Mouse (Mus musculus) midbrain, embryonic 10.5 days (tissue): ENCODE results near the gene Pfas. TPM values are rescaled to one million over a fixed set of nuclear protein-coding genes. Genes with fewer than 3 reads are reported as not detected.
A peak's percentile ranks its signal among the peaks of the same experiment; 100 is the strongest.
"Not testable (repeated sequence)": the region's sequence is repeated elsewhere in the genome, so short reads cannot be mapped to it uniquely, and the experiment has no call there.

Source experiments
- DNase-seq: peaks from one replicate; pipeline ENCODE4 v3.0.0-alpha.2; 2017; ENCODE audit warnings: low spot score
- H3K27ac ChIP-seq: fragments of 300-500 bp; sonication (generic); replicated peaks from 2 replicates; pipeline ENCODE4 v1.5.1; 2016; ENCODE audit warnings: mild to moderate bottlenecking
- H3K27me3 ChIP-seq: fragments of 300-500 bp; sonication (generic); 2 replicates; pipeline ENCODE4 v1.6.1; 2016; ENCODE audit warnings: low read depth, mild to moderate bottlenecking; ENCODE audit not compliant: poor library complexity, severe bottlenecking
- H3K36me3 ChIP-seq: fragments of 300-500 bp; sonication (generic); 2 replicates; pipeline ENCODE4 v1.6.1; 2016; ENCODE audit warnings: mild to moderate bottlenecking, moderate library complexity
- H3K4me1 ChIP-seq: fragments of 300-500 bp; sonication (generic); 2 replicates; pipeline ENCODE4 v1.6.1; 2016
- H3K4me3 ChIP-seq: fragments of 300-500 bp; sonication (generic); 2 replicates; pipeline ENCODE4 v1.5.1; 2016; ENCODE audit warnings: mild to moderate bottlenecking, moderate library complexity
- H3K9me3 ChIP-seq: fragments of 300-500 bp; sonication (generic); replicated peaks from 2 replicates; pipeline ENCODE4 v1.6.1; 2016; ENCODE audit warnings: mild to moderate bottlenecking
- WGBS: fragments of 180-500 bp; shearing (Covaris S2); methylation state at CpG from one replicate; pipeline ENCODE4 v1.1.7; 2016; 5-methylcytosine and 5-hydroxymethylcytosine counted together
- polyA plus RNA-seq: library from polyadenylated mRNA; unstranded; fragments of >200 nt; fragmentation: Nextera tagmentation; extraction: Ambion mirVana; gene quantifications from 2 replicates; pipeline ENCODE4 v1.2.1, GENCODE M21; 2016

The Pfas gene
- polyA plus RNA-seq, 1 experiment from 2014 or later = 59.2 TPM

DNA sequence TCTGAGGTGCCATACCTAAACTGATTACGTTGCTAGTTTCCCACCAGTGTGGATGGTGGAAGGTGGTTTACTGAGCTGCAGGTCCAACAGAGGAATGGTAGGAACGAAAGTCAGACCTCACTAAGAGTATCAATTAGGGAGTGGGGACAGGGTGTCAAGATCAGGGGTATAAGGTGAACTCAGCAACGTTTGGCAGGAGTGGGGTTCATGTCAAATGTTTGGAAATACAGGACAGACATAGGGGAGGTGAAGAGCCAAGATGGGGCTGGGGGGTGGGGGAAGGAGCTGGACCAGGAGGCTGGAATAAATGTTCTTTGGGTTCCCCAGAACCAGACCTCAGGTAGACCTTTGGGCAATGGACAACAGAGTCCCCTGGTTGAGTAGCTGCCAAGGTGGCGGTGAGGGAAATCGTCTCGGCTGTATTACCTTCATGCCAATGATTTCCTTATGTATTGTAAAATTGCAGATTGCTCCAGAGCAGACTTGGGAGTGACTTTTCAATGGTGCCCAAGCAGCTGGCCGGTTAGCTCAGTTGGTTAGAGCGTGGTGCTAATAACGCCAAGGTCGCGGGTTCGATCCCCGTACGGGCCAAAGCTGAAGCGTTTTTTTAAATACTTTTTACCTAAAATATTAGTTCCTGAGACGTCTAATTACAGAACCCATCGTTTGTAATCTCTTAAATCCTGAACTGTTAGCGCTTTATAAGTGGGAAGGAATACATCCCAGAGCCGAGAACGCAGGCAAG lies 28.4 kb upstream of the Pfas start:
- 11% methylated on average over 20 of the region's 20 CpGs for WGBS
- Histone ChIP-seq H3K36me3 (peaks cover 47% of the 10 kb centered on the region), H3K27ac (peak overlapping the region; percentile 88), H3K9me3 (no peaks in the 10 kb centered on the region), H3K4me3 (peak overlapping the region; percentile 66), H3K4me1 (peaks cover 32% of the 10 kb centered on the region), H3K27me3 (no peaks in the 10 kb centered on the region)
- DNase-seq = peak; percentile 87

DNA sequence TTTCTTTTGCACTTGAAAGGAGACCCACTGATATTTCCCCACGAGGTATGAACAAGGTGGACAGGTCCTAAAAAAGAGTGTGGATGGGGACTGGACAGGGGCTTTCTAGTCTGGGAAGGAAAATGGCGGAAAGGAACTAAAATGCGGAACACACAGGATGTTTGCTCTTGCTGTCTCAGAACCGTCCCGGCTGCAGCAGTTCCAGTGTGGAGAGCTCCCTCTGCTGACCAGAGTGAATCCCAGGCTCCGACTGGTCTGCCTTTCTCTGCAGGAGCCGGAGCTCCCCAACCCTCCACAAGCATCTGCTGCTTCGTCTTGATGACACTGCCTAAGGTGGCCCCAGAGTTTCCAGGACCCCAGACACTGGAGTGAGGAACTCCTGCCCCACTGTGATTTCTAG lies 27.6 kb upstream of the Pfas start:
- H3K27ac ChIP-seq = peak overlapping the region; percentile 72
- no peaks in the 10 kb centered on the region for H3K27me3 ChIP-seq
- no peaks in the 10 kb centered on the region for H3K9me3 ChIP-seq
- peak; percentile 86 for DNase-seq
- H3K4me3 ChIP-seq = peak overlapping the region; percentile 66
- peaks cover 55% of the 10 kb centered on the region for H3K36me3 ChIP-seq
- H3K4me1 ChIP-seq = peaks cover 32% of the 10 kb centered on the region
- WGBS = 9% methylated on average over 8 of the region's 8 CpGs

GRCm38 (mm10) chr11:69035411-69035810 lies 27.2 kb upstream of the Pfas start:
- peak overlapping the region; percentile 66 for H3K4me3 ChIP-seq

DNA sequence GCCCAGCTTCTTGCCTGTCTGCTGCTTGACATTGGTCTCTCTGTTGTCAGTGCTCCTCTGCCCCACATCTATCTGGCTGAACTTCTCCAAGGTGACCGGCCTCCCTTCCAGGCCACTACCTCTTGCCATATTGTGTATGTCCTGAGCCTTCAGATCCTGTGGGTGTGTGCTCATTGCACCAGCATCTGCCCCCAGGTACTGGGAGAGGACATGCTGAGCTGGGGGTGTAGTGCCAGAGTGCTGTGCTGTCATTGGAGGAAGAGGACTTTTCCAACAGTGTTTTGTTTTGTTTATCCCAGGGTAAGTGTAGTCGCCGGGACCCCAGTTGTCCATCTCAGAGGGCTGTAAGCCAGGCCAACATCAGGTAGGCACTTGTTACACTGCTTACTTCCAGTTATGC lies 26.3 kb upstream of the Pfas start:
- 96% methylated on average over 3 of the region's 3 CpGs for WGBS
- no peaks in the 10 kb centered on the region for H3K9me3 ChIP-seq
- no peak overlapping the region for H3K4me3 ChIP-seq
- no peak for DNase-seq
- H3K27ac ChIP-seq = no peak overlapping the region
- peaks cover 32% of the 10 kb centered on the region for H3K4me1 ChIP-seq
- no peaks in the 10 kb centered on the region for H3K27me3 ChIP-seq
- peaks cover 68% of the 10 kb centered on the region for H3K36me3 ChIP-seq

More at GRCm38 (mm10) chr11:69035411-69035810, 27.2 kb upstream of the Pfas start:
- peaks cover 32% of the 10 kb centered on the region for H3K4me1 ChIP-seq
- no peaks in the 10 kb centered on the region for H3K9me3 ChIP-seq
- DNase-seq = no peak
- peak overlapping the region; percentile 72 for H3K27ac ChIP-seq
- H3K27me3 ChIP-seq = no peaks in the 10 kb centered on the region
- 80% methylated on average over 9 of the region's 9 CpGs for WGBS
- peaks cover 59% of the 10 kb centered on the region for H3K36me3 ChIP-seq

GRCm38 (mm10) chr11:69033552-69033951 lies 25.3 kb upstream of the Pfas start:
- no peak overlapping the region for H3K4me3 ChIP-seq
- no peak overlapping the region for H3K27ac ChIP-seq
- DNase-seq = no peak
- no peaks in the 10 kb centered on the region for H3K9me3 ChIP-seq
- H3K36me3 ChIP-seq = peaks cover 78% of the 10 kb centered on the region
- H3K27me3 ChIP-seq = no peaks in the 10 kb centered on the region
- H3K4me1 ChIP-seq = peaks cover 22% of the 10 kb centered on the region
- 82% methylated on average over 9 of the region's 9 CpGs for WGBS

DNA sequence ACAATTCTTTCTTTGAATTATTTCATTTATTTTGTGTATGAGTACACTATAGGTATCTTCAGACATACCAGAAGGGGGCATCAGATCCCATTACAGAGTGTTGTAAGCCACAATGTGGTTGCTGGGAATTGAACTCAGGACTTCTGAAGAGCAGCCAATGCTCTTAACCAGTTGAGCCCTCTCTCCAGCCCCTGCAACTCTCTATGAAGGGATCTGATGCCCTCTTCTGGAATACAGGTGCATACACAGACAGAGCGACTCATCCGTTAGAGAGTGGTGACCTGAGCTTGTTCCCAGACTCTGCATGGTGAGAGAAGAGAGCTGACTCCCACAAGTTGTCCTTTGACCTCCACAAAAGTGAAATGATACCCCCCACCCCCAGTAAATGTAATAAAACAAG lies 20.5 kb upstream of the Pfas start:
- H3K27me3 ChIP-seq = no peaks in the 10 kb centered on the region
- H3K4me3 ChIP-seq = no peak overlapping the region
- WGBS = 72% methylated on average over 2 of the region's 2 CpGs
- DNase-seq = no peak
- no peak overlapping the region for H3K27ac ChIP-seq
- H3K36me3 ChIP-seq = peaks cover 99% of the 10 kb centered on the region
- no peaks in the 10 kb centered on the region for H3K4me1 ChIP-seq
- no peaks in the 10 kb centered on the region for H3K9me3 ChIP-seq

DNA sequence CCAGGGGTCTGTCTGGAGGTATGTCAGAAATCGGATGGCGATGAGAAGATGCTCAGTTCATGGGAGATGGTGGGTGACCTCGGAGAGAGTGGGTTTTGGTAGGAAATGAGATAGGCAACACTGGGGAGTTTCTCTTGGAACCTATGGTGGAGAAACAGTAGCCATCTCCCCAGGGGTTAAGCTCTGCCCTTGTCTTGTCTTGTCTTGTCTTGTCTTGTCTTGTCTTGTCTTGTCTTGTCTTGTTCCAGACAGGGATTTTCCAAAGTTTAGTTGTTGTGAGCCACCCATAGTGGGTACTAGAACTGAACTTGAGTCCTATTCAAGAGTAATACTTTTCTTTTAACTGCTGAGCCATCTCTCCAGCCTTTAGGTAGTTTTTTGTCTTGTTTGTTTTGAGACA lies 18.3 kb upstream of the Pfas start:
- WGBS = 94% methylated on average over 3 of the region's 3 CpGs
- H3K4me3 ChIP-seq = no peak overlapping the region
- no peak for DNase-seq
- no peaks in the 10 kb centered on the region for H3K27me3 ChIP-seq
- no peaks in the 10 kb centered on the region for H3K9me3 ChIP-seq
- H3K36me3 ChIP-seq = peaks cover 100% of the 10 kb centered on the region
- H3K27ac ChIP-seq = no peak overlapping the region
- H3K4me1 ChIP-seq = no peaks in the 10 kb centered on the region

- H3K9me3 ChIP-seq = no peaks in the 10 kb centered on the region
- DNase-seq = no peak
- no peaks in the 10 kb centered on the region for H3K27me3 ChIP-seq
- H3K36me3 ChIP-seq = peaks cover 60% of the 10 kb centered on the region
- no peak overlapping the region for H3K27ac ChIP-seq
- no peak overlapping the region for H3K4me3 ChIP-seq
- H3K4me1 ChIP-seq = peaks cover 12% of the 10 kb centered on the region
Observed at GRCm38 (mm10) chr11:69020691-69021090, 12.4 kb upstream of the Pfas start.

DNA sequence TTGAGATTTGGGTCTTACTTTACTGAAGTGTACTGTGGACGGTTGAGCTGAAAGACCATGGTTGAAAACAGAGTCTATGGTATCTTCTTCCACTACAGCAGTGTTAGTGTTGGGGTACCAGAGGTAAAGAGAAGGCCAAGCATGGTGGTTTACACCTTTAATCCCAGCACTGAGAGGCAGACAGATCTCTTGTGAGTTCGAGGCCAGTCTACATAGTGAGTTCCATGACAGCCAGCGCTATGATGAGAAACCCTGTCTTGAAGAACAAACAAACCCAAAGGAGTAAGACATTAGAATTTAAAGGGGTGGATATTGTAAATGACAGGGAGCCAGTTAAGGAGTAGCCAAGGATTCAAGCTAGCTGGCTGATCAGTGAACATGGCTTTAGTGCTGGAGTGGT lies 8.5 kb upstream of the Pfas start:
- Histone ChIP-seq H3K27ac (peak overlapping the region; percentile 97), H3K27me3 (no peaks in the 10 kb centered on the region), H3K4me1 (peaks cover 23% of the 10 kb centered on the region), H3K36me3 (peaks cover 21% of the 10 kb centered on the region), H3K9me3 (no peaks in the 10 kb centered on the region), H3K4me3 (peak overlapping the region; percentile 70)
- WGBS = 74% methylated on average over 3 of the region's 3 CpGs
- DNase-seq = no peak

DNA sequence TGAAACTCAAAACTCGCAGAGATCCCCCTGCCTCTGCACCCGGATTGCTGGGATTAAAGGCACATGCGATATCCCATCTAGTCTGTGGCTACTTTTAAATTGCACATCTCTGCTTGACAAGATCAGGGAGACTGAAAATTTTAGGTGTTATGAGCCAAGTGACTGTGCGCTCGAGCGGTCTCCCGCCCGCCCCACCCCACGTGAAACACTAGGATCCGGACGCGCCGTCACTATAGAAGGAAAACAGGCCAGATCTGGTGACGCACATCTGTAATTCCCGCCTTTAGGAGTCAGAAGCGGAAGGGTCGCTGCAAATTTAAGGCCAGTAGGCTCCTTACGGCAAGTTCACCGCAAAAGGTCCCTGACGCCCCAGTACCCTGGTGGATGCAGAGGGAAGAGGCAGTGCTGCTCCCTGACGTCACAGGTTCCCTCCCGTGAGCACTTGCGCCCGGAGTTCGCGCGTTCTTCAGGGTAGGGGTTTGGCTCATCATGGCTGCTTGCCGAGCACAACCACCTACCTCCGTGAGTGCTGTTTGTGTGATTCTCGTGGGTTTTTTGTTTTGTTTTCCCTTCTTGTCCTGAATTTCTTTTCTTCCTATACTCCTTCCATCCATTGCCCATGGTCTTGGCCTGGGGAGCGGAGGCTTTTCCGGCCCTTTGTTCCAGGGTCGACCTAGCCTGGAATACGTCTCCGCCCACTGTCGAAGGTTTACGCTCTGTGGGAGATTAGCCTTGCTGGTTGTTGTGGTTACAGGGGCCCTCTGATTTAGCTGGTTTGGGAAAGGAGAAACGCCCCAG lies 7.6 kb upstream of the Pfas start, which contains the start of gene Ctc1:
TSS of gene Ctc1 (plus strand) at position 268 of the 798 bp plus-strand sequence.
- H3K9me3 ChIP-seq = no peaks in the 10 kb centered on the region
- peak within 1 kb of the TSS; percentile 97 for H3K27ac ChIP-seq
- peak; percentile 94 for DNase-seq
- peak within 1 kb of the TSS; percentile 70 for H3K4me3 ChIP-seq
- H3K4me1 ChIP-seq = peaks cover 28% of the 10 kb centered on the region
- peaks cover 12% of the 10 kb centered on the region for H3K36me3 ChIP-seq
- 5% methylated on average over 38 of the region's 38 CpGs for WGBS
- no peaks in the 10 kb centered on the region for H3K27me3 ChIP-seq

DNA sequence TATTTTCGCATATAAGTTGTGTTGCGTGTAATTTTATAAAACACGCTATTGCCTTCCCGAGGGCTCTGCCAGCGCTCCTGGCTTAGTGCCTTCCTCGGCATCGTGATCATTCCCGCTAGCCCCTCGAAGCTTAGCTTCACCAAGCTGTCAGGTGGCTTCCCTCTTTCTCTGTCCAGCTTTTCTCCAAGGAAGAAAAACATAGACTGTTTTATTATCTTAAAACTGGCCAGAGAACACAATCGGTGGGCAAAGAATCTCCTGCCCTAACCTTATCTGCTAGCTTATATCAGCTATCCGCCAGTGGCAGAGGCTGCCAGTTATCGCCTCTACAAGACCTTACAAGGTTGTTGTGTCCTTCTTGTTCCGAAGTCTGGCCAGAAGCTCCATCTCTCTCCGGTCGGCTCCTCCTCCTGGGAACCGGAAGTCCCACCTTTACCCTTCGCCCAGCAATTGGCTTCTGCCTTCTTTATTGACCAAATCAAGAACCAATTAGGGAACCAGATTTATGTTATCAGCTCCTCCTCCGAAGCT lies 3.9 kb upstream of the Pfas start:
- no peaks in the 10 kb centered on the region for H3K36me3 ChIP-seq
- DNase-seq = peak; percentile 88
- H3K4me1 ChIP-seq = peaks cover 35% of the 10 kb centered on the region
- WGBS = 2% methylated on average over 18 of the region's 18 CpGs
- H3K27me3 ChIP-seq = no peaks in the 10 kb centered on the region
- peak overlapping the region; percentile 90 for H3K27ac ChIP-seq
- H3K9me3 ChIP-seq = no peaks in the 10 kb centered on the region
- H3K4me3 ChIP-seq = peak overlapping the region; percentile 66

- H3K9me3 ChIP-seq, DNase-seq, H3K36me3 ChIP-seq, H3K27me3 ChIP-seq: not testable (repeated sequence)
- H3K27ac ChIP-seq = peak overlapping the region; percentile 90; the same call in 1 of the 2 replicates
- WGBS = 81% methylated on average over 2 of the region's 2 CpGs
- peak overlapping the region; percentile 66 for H3K4me3 ChIP-seq
- peaks cover 32% of the 10 kb centered on the region for H3K4me1 ChIP-seq
Observed at GRCm38 (mm10) chr11:69011445-69011844, 3.2 kb upstream of the Pfas start.
